11 mouse cellular contexts compared by ENCODE assay signal in genomic region chr2:29468517-29468936, GRCm38 (mm10).
DNase-seq lines count a peak whose midpoint lies in the region; ATAC-seq and TF ChIP-seq lines count a peak whose summit lies in the region.
"Had no signal": no experiment of that assay in that cellular context is flagged by ENCODE, and none has a peak within 500 bp of the region (broad histone marks: within the 10 kb centered on the region; RNA-seq: fewer than 3 reads in every experiment).

No protein-coding gene starts in this region.

- no peaks in the 10 kb centered on the region for H3K9me3 ChIP-seq in forebrain, postnatal 0 days (ENCODE audit: low read length)
- H3K9me3 ChIP-seq in stomach, embryonic 14.5 days (ENCODE audit: control insufficient read depth, low read depth, low read length) = no peaks in the 10 kb centered on the region
- H3K9me3 ChIP-seq in liver, embryonic 12.5 days (replicated peaks) = no peaks in the 10 kb centered on the region
- H3K9me3 ChIP-seq: heart, embryonic 13.5 days had no signal

- H3K36me3 ChIP-seq in forebrain, postnatal 0 days (ENCODE audit: insufficient read depth) = no peaks in the 10 kb centered on the region
- no peaks in the 10 kb centered on the region for H3K36me3 ChIP-seq in stomach, embryonic 14.5 days (ENCODE audit: control insufficient read depth, insufficient read depth, low read length)
- no peaks in the 10 kb centered on the region for H3K36me3 ChIP-seq in liver, embryonic 12.5 days
- H3K36me3 ChIP-seq: heart, embryonic 13.5 days had no signal

- TF ChIP-seq CTCF in forebrain, postnatal 0 days (IDR thresholded peaks at IDR 0.05; ENCODE audit: low read depth) = no peak

- H3K4me3 ChIP-seq in forebrain, postnatal 0 days (ENCODE audit: low read depth, low read length) = no peak overlapping the region
- H3K4me3 ChIP-seq in stomach, embryonic 14.5 days (ENCODE audit: low read depth, low read length) = no peak overlapping the region
- H3K4me3 ChIP-seq in liver, embryonic 12.5 days = no peak overlapping the region
- H3K4me3 ChIP-seq: heart, embryonic 13.5 days had no signal

- no peak overlapping the region for H3K4me2 ChIP-seq in forebrain, postnatal 0 days (ENCODE audit: low read depth)
- H3K4me2 ChIP-seq in stomach, embryonic 14.5 days (replicated peaks; ENCODE audit: low read depth, low read length) = no peak overlapping the region
- no peak overlapping the region for H3K4me2 ChIP-seq in liver, embryonic 12.5 days
- H3K4me2 ChIP-seq: heart, embryonic 13.5 days had no signal

- WGBS in forebrain, postnatal 0 days = 28% methylated on average over 15 of the region's 15 CpGs
- WGBS in stomach, embryonic 14.5 days = 56% methylated on average over 15 of the region's 15 CpGs
- 91% methylated on average over 15 of the region's 15 CpGs for WGBS in liver, embryonic 12.5 days (ENCODE audit: insufficient replicate concordance)

- peak overlapping the region; percentile 76 for H3K27ac ChIP-seq in forebrain, postnatal 0 days (ENCODE audit: low read depth, low read length)
- H3K27ac ChIP-seq in stomach, embryonic 14.5 days (ENCODE audit: low read length) = 0 out of 2 replicates have a peak overlapping the region, but pooled peaks have one; percentile 7
- no peak overlapping the region for H3K27ac ChIP-seq in liver, embryonic 12.5 days
- H3K27ac ChIP-seq: heart, embryonic 13.5 days had no signal

- ATAC-seq in forebrain, postnatal 0 days = peak; percentile 91
- 0 out of 2 replicates have a peak, but pooled peaks have one; percentile 37 for ATAC-seq in stomach, embryonic 14.5 days (ENCODE audit: insufficient number of reproducible peaks, insufficient read depth, low FRiP score, low read depth)
- ATAC-seq in liver, embryonic 12.5 days = no peak
- ATAC-seq: liver, postnatal 0 days had no signal

- H3K27me3 ChIP-seq in forebrain, postnatal 0 days (ENCODE audit: insufficient read depth, low read length) = no peaks in the 10 kb centered on the region
- no peaks in the 10 kb centered on the region for H3K27me3 ChIP-seq in stomach, embryonic 14.5 days (ENCODE audit: control insufficient read depth, insufficient read depth, low read length)
- H3K27me3 ChIP-seq in liver, embryonic 12.5 days (replicated peaks) = no peaks in the 10 kb centered on the region
- H3K27me3 ChIP-seq: heart, embryonic 13.5 days had no signal

- no peak overlapping the region for H3K9ac ChIP-seq in forebrain, postnatal 0 days
- no peak overlapping the region for H3K9ac ChIP-seq in stomach, embryonic 14.5 days (replicated peaks; ENCODE audit: low read depth, low read length)
- no peak overlapping the region for H3K9ac ChIP-seq in liver, embryonic 12.5 days
- H3K9ac ChIP-seq: heart, embryonic 13.5 days; liver, postnatal 0 days had no signal

- H3K4me1 ChIP-seq in forebrain, postnatal 0 days (ENCODE audit: insufficient read depth) = peaks cover 34% of the 10 kb centered on the region
- peaks cover 5% of the 10 kb centered on the region; the same call in 1 of the 2 replicates for H3K4me1 ChIP-seq in stomach, embryonic 14.5 days (ENCODE audit: control insufficient read depth, insufficient read depth, low read length)
- peaks cover 18% of the 10 kb centered on the region for H3K4me1 ChIP-seq in liver, embryonic 12.5 days

- peak; percentile 65 for DNase-seq in layer of hippocampus, adult 11-12 months (ENCODE audit: low spot score)
- no peak for DNase-seq in layer of hippocampus, adult 9-10 months (ENCODE audit: low spot score)
- DNase-seq in forebrain, postnatal 0 days = peak; percentile 82
- DNase-seq in left cerebral cortex, adult 8-10 months (ENCODE audit: low spot score in 2 of 2) = peak; percentile 36 to 72
- no peak for DNase-seq in testis, postnatal 14 days (ENCODE audit: low spot score)
- no peak for DNase-seq in lung, postnatal 14 days
- DNase-seq: kidney, postnatal 14 days; liver, postnatal 0 days had no signal

Comparison
In these comparisons a context has a peak if more than half of its experiments do, and no peak if none do; other contexts are left out.
1. DNase-seq: peak in layer of hippocampus, adult 11-12 months (single experiment), forebrain, postnatal 0 days (single experiment) and left cerebral cortex, adult 8-10 months (2 of 2); none in layer of hippocampus, adult 9-10 months (single experiment), testis, postnatal 14 days (single experiment) and lung, postnatal 14 days (single experiment).